Mouse (Mus musculus): ENCODE results near the gene Plp1. TPM values are rescaled to one million over a fixed set of nuclear protein-coding genes. Genes with fewer than 3 reads are reported as not detected.

The Plp1 gene
- total and polyA plus RNA-seq, 2 experiments from 2014 or later, result 13.5 to 23.3 TPM

DNA sequence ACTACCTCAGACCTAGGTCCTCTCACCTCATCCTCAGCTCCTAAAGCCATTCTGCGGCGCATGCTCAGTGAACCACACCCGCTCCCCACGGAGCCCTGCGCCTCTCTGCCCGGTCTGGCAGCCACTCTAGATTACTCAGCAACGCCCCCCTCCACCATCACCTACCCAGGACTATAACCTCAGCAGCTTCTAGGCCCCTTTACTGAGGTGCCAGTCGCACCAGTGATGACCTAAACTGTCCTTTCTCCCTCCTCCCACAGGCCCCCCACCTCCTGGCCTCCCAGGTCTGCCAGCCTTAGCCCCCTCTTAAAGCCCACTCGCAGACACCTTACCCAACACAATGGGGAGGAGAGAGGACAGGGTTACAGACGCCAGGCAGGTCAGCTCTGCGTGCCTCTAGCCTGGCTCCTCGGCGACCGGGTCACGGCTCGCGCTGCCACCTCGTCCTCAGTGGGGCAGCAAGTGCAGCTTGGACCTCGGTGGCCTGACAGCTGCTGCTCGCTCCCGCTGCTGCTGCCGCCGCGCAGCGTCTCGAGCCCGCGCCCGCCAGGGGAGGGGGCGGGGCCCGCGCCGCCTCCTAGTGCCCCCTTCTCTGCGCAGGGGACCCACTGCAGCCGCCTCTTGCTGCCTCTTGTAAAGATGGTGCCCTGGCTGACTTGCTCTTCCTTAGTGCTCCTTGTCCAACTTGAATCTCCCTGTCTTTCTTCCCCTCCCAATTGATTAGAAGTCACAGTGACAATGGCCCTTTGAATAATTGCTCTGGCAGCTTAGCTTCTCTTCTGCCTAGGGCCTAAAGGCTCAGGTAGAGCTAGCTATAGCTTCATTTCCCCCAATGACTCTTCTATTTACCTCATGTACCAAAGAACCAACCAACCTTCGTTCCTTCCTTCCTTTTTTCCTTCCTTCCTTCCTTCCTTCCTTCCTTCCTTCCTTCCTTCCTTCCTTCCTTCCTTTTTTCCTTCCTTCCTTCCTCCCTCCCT is 45.9 kb downstream of the Plp1 start, which contains the start of gene Rab9b:
Rab9b (minus strand) TSS at position 695 of the 980 bp plus-strand sequence.
- no peaks in the 10 kb centered on the region for H3K4me1 ChIP-seq (ENCODE audit: insufficient read depth, low read length)
- WGBS, result 17% methylated on average over 27 of the region's 36 CpGs
- H3K4me3 ChIP-seq (ENCODE audit: low read depth, low read length), result peak within 1 kb of the TSS; percentile 52
- peak within 1 kb of the TSS; percentile 52 for H3K4me2 ChIP-seq (ENCODE audit: low read depth, low read length, poor library complexity, severe bottlenecking)
- DNase-seq (ENCODE audit: low spot score) (peak; percentile 64), ATAC-seq (ENCODE audit: low FRiP score) (peak; percentile 91)
- H3K9ac ChIP-seq (replicated peaks; ENCODE audit: low read length, poor library complexity, severe bottlenecking), result peak within 1 kb of the TSS; percentile 68
- H3K9me3 ChIP-seq (ENCODE audit: low read length), result no peaks in the 10 kb centered on the region
- no peaks in the 10 kb centered on the region for H3K27me3 ChIP-seq (ENCODE audit: insufficient read depth, low read length)
- TF ChIP-seq CTCF (IDR thresholded peaks at IDR 0.05), result 0 out of 2 replicates have a peak, but pooled peaks have one; percentile 4
- peak within 1 kb of the TSS; percentile 86 for H3K27ac ChIP-seq (ENCODE audit: low read depth, low read length)
- no peaks in the 10 kb centered on the region for H3K36me3 ChIP-seq (ENCODE audit: insufficient read depth, low read length)

Other genes with a start within 250 kb of the Plp1 start
- gene Tceal3, start 231.8 kb upstream of the Plp1 start, total RNA-seq (2014; rRNA removed), result 34.6 and 39.3 TPM in 2 replicates
- 101 and 109 TPM in 2 replicates for gene Tceal3, start 231.8 kb upstream of the Plp1 start, polyA plus RNA-seq (2015; fragmentation: Nextera tagmentation; extraction: Ambion mirVana)
- gene Tceal1, start 114.7 kb upstream of the Plp1 start, total RNA-seq (2014; rRNA removed), result 21.2 and 23.2 TPM in 2 replicates
- 24.0 and 28.0 TPM in 2 replicates for gene Tceal1, start 114.7 kb upstream of the Plp1 start, polyA plus RNA-seq (2015; fragmentation: Nextera tagmentation; extraction: Ambion mirVana)
- 355 and 449 TPM in 2 replicates for gene Morf4l2, start 79.0 kb upstream of the Plp1 start, total RNA-seq (2014; rRNA removed)
- gene Morf4l2, start 79.0 kb upstream of the Plp1 start, polyA plus RNA-seq (2015; fragmentation: Nextera tagmentation; extraction: Ambion mirVana), result 603 and 621 TPM in 2 replicates
- 0.33 TPM in 1 of 2 replicates, not detected in the other for gene Glra4, start 42.5 kb upstream of the Plp1 start, total RNA-seq (2014; rRNA removed)
- not detected in 2 replicates for gene Glra4, start 42.5 kb upstream of the Plp1 start, polyA plus RNA-seq (2015; fragmentation: Nextera tagmentation; extraction: Ambion mirVana)
- gene Rab9b, start 46.1 kb downstream of the Plp1 start, total RNA-seq (2014; rRNA removed), result 31.7 and 31.8 TPM in 2 replicates
- 17.1 and 22.3 TPM in 2 replicates for gene Rab9b, start 46.1 kb downstream of the Plp1 start, polyA plus RNA-seq (2015; fragmentation: Nextera tagmentation; extraction: Ambion mirVana)
- not detected in 2 replicates for gene H2bfm, start 104.7 kb downstream of the Plp1 start, total RNA-seq (2014; rRNA removed)
- gene H2bfm, start 104.7 kb downstream of the Plp1 start, polyA plus RNA-seq (2015; fragmentation: Nextera tagmentation; extraction: Ambion mirVana), result not detected in 2 replicates
- gene Tmsb15b2, start 152.8 kb downstream of the Plp1 start, total RNA-seq (2014; rRNA removed), result 32.3 and 59.5 TPM in 2 replicates
- 69.2 and 73.2 TPM in 2 replicates for gene Tmsb15b2, start 152.8 kb downstream of the Plp1 start, polyA plus RNA-seq (2015; fragmentation: Nextera tagmentation; extraction: Ambion mirVana)
- 1.9 and 7.9 TPM in 2 replicates for gene Tmsb15l, start 154.2 kb downstream of the Plp1 start, total RNA-seq (2014; rRNA removed)
- 7.5 and 9.5 TPM in 2 replicates for gene Tmsb15l, start 154.2 kb downstream of the Plp1 start, polyA plus RNA-seq (2015; fragmentation: Nextera tagmentation; extraction: Ambion mirVana)
- 3.0 and 5.8 TPM in 2 replicates for gene Tmsb15b1, start 154.2 kb downstream of the Plp1 start, total RNA-seq (2014; rRNA removed)
- 34.5 and 41.2 TPM in 2 replicates for gene Tmsb15b1, start 154.2 kb downstream of the Plp1 start, polyA plus RNA-seq (2015; fragmentation: Nextera tagmentation; extraction: Ambion mirVana)
- 196 and 224 TPM in 2 replicates for gene Zcchc18, start 170.5 kb downstream of the Plp1 start, total RNA-seq (2014; rRNA removed)
- gene Zcchc18, start 170.5 kb downstream of the Plp1 start, polyA plus RNA-seq (2015; fragmentation: Nextera tagmentation; extraction: Ambion mirVana), result 602 and 631 TPM in 2 replicates
- gene Slc25a53, start 215.6 kb downstream of the Plp1 start, total RNA-seq (2014; rRNA removed), result 17.6 and 20.6 TPM in 2 replicates
- gene Slc25a53, start 215.6 kb downstream of the Plp1 start, polyA plus RNA-seq (2015; fragmentation: Nextera tagmentation; extraction: Ambion mirVana), result 11.1 and 12.6 TPM in 2 replicates
- 14.8 and 16.3 TPM in 2 replicates for gene Fam199x, start 226.9 kb downstream of the Plp1 start, total RNA-seq (2014; rRNA removed)
- gene Fam199x, start 226.9 kb downstream of the Plp1 start, polyA plus RNA-seq (2015; fragmentation: Nextera tagmentation; extraction: Ambion mirVana), result 6.7 and 8.8 TPM in 2 replicates

Data from midbrain, postnatal 0 days (tissue).